19 mouse cellular contexts compared by ENCODE assay signal in genomic region chr14:54480673-54481072, GRCm38 (mm10). TPM values are rescaled to one million over a fixed set of nuclear protein-coding genes. Genes with fewer than 3 reads are reported as not detected.
A peak's percentile ranks its signal among the peaks of the same experiment; 100 is the strongest.
DNase-seq lines count a peak whose midpoint lies in the region; ATAC-seq lines count a peak whose summit lies in the region.
"Had no signal": no experiment of that assay in that cellular context is flagged by ENCODE, and none has a peak within 500 bp of the region (broad histone marks: within the 10 kb centered on the region; RNA-seq: fewer than 3 reads in every experiment).

No protein-coding gene starts in this region.

- no peaks in the 10 kb centered on the region for H3K27me3 ChIP-seq in splenic B cell, adult 2 months (ENCODE audit: control insufficient read depth, insufficient read depth, low read length, poor library complexity, severe bottlenecking)
- H3K27me3 ChIP-seq in heart, embryonic 11.5 days (ENCODE audit: control insufficient read depth, insufficient read depth, low read length), result peaks cover 30% of the 10 kb centered on the region

- H3K4me2 ChIP-seq in heart, embryonic 11.5 days, result no peak overlapping the region
- H3K4me2 ChIP-seq: embryonic facial prominence, embryonic 12.5 days; midbrain, embryonic 12.5 days had no signal

- peak; percentile 29 for DNase-seq in left cerebral cortex, adult 11 months (ENCODE audit: low spot score)
- DNase-seq in left cerebral cortex, postnatal 36 days (ENCODE audit: low spot score in 2 of 2), result no peak
- DNase-seq in B cell, adult 2 months, result peak; percentile 50 to 56
- peak; percentile 49 for DNase-seq in brain, adult 2 months (ENCODE audit: low read depth, low spot score)
- DNase-seq in splenic B cell, adult 2 months (ENCODE audit: low read depth, low spot score), result peak; percentile 57
- DNase-seq in adrenal gland, postnatal 25 days, result no peak
- DNase-seq in kidney, postnatal 4 days, result no peak
- DNase-seq: cerebellum, adult 11-12 months; cerebellum, postnatal 36 days; kidney, adult 11 months; right cerebral cortex, postnatal 14 days had no signal

- no peak overlapping the region for H3K4me3 ChIP-seq in heart, embryonic 11.5 days (ENCODE audit: low read depth, low read length)
- H3K4me3 ChIP-seq: embryonic facial prominence, embryonic 12.5 days; heart, embryonic 15.5 days; hindbrain, embryonic 12.5 days; limb, embryonic 13.5 days; midbrain, embryonic 12.5 days had no signal

- intact Hi-C loops in left cerebral cortex, postnatal 36 days (cut with DNase I), result no loop called here

- no peaks in the 10 kb centered on the region for H3K36me3 ChIP-seq in splenic B cell, adult 2 months (ENCODE audit: control insufficient read depth, insufficient read depth, low read length, poor library complexity, severe bottlenecking)
- no peaks in the 10 kb centered on the region for H3K36me3 ChIP-seq in heart, embryonic 11.5 days (ENCODE audit: control insufficient read depth, insufficient read depth, low read length)
- H3K36me3 ChIP-seq: embryonic facial prominence, embryonic 12.5 days; heart, embryonic 15.5 days; hindbrain, embryonic 12.5 days; limb, embryonic 13.5 days had no signal

- no peak overlapping the region for H3K27ac ChIP-seq in heart, embryonic 11.5 days (ENCODE audit: low read depth, low read length)
- H3K27ac ChIP-seq: embryonic facial prominence, embryonic 12.5 days; heart, embryonic 15.5 days; hindbrain, embryonic 12.5 days; limb, embryonic 13.5 days; midbrain, embryonic 12.5 days; stomach, postnatal 0 days had no signal

- H3K9ac ChIP-seq in heart, embryonic 11.5 days (ENCODE audit: low read depth, low read length), result no peak overlapping the region; the same call in 1 of the 2 replicates
- H3K9ac ChIP-seq: embryonic facial prominence, embryonic 12.5 days; heart, embryonic 15.5 days; hindbrain, embryonic 12.5 days; midbrain, embryonic 12.5 days had no signal

- no peak for ATAC-seq in heart, embryonic 11.5 days (replicated peaks; ENCODE audit: insufficient number of reproducible peaks, low FRiP score, low TSS enrichment)

- no peaks in the 10 kb centered on the region for H3K9me3 ChIP-seq in heart, embryonic 11.5 days (replicated peaks; ENCODE audit: control insufficient read depth, low read length)
- H3K9me3 ChIP-seq: embryonic facial prominence, embryonic 12.5 days; heart, embryonic 15.5 days; hindbrain, embryonic 12.5 days; limb, embryonic 13.5 days; midbrain, embryonic 12.5 days had no signal

- 56% methylated on average over 6 of the region's 6 CpGs for WGBS in heart, embryonic 11.5 days (ENCODE audit: insufficient replicate concordance)

- H3K4me1 ChIP-seq in heart, embryonic 11.5 days (ENCODE audit: control insufficient read depth, insufficient read depth, low read length), result peaks cover 15% of the 10 kb centered on the region

RNA-seq across cellular contexts. Expression of gene Rem2, which starts 4.8 kb away (rescaled TPM):
- 1 to 10 TPM; 7.0 to 7.7 TPM for total RNA-seq in left cerebral cortex, postnatal 36 days (2021)
- polyA plus RNA-seq in heart, embryonic 11.5 days (2014; fragmentation: Nextera tagmentation; extraction: Ambion mirVana), result 2.0 TPM in 2 replicates
- total RNA-seq in adrenal gland, postnatal 25 days (2021), result 0.64 and 0.67 TPM in 2 replicates
- total RNA-seq: gastrocnemius, postnatal 4 days had no signal

RNA-seq across cellular contexts. Expression of gene Lrp10, which starts 16.7 kb away (rescaled TPM):
- 10 to 100 TPM; 24.1 to 24.4 TPM for total RNA-seq in left cerebral cortex, postnatal 36 days (2021)
- polyA plus RNA-seq in heart, embryonic 11.5 days (2014; fragmentation: Nextera tagmentation; extraction: Ambion mirVana), result 31.8 and 35.2 TPM in 2 replicates
- 109 and 130 TPM in 2 replicates for total RNA-seq in adrenal gland, postnatal 25 days (2021)

RNA-seq across cellular contexts. Expression of gene Prmt5, which starts 36.7 kb away (rescaled TPM):
- 10 to 100 TPM; 47.7 to 58.0 TPM for total RNA-seq in left cerebral cortex, postnatal 36 days (2021)
- 67.8 and 74.4 TPM in 2 replicates for polyA plus RNA-seq in heart, embryonic 11.5 days (2014; fragmentation: Nextera tagmentation; extraction: Ambion mirVana)
- 46.6 and 48.6 TPM in 2 replicates for total RNA-seq in adrenal gland, postnatal 25 days (2021)

RNA-seq across cellular contexts. Expression of gene Mmp14, which starts 49.3 kb away (rescaled TPM):
- 10 to 100 TPM in 1 of 2 experiments, 1 to 10 TPM in 1; 7.2 to 10.8 TPM for total RNA-seq in left cerebral cortex, postnatal 36 days (2021)
- polyA plus RNA-seq in heart, embryonic 11.5 days (2014; fragmentation: Nextera tagmentation; extraction: Ambion mirVana), result 84.3 and 90.2 TPM in 2 replicates
- total RNA-seq in adrenal gland, postnatal 25 days (2021), result 56.4 and 68.5 TPM in 2 replicates

RNA-seq across cellular contexts. Expression of gene Mrpl52, which starts 54.0 kb away (rescaled TPM):
- total RNA-seq in left cerebral cortex, postnatal 36 days (2021), result 10 to 100 TPM; 84.6 to 88.0 TPM
- 242 and 250 TPM in 2 replicates for polyA plus RNA-seq in heart, embryonic 11.5 days (2014; fragmentation: Nextera tagmentation; extraction: Ambion mirVana)
- total RNA-seq in adrenal gland, postnatal 25 days (2021), result 197 and 205 TPM in 2 replicates

Comparison
In these comparisons a context has a peak if more than half of its experiments do, and no peak if none do; other contexts are left out.
1. DNase-seq: peak in left cerebral cortex, adult 11 months (single experiment), B cell, adult 2 months (2 of 2), brain, adult 2 months (single experiment) and splenic B cell, adult 2 months (single experiment); none in left cerebral cortex, postnatal 36 days (0 of 2), adrenal gland, postnatal 25 days (single experiment) and kidney, postnatal 4 days (0 of 2).